Mouse (Mus musculus) hematopoietic stem cell, adult 5-6 weeks (primary cell): ENCODE measurements around the gene Hist1h4f. TPM values are rescaled to one million over a fixed set of nuclear protein-coding genes. Genes with fewer than 3 reads are reported as not detected.
A peak's percentile ranks its signal among the peaks of the same experiment; 100 is the strongest.

Experiments used
- ATAC-seq, 2 experiments: fragments of 125-278 bp in 1 of 2; replicated peaks in 1 of 2; 2 replicates each; pipeline ENCODE4 v1.8.0; 2016 to 2017; ENCODE audit warnings: inconsistent platforms in 2 of 2, mild to moderate bottlenecking in 2 of 2, moderate number of reproducible peaks in 2 of 2, low read depth in 1 of 2, moderate TSS enrichment in 1 of 2; ENCODE audit not compliant: low FRiP score in 2 of 2, poor library complexity in 2 of 2, severe bottlenecking in 2 of 2, insufficient read depth in 1 of 2, low TSS enrichment in 1 of 2
- total RNA-seq: library from RNA; stranded (forward); fragments of 172-1452, 232-1000 nt; gene quantifications from 2 replicates; pipeline ENCODE4 v1.2.3, GENCODE M21; 2017

Hist1h4f gene
- total RNA-seq, 1 experiment from 2014 or later = 943 TPM

DNA sequence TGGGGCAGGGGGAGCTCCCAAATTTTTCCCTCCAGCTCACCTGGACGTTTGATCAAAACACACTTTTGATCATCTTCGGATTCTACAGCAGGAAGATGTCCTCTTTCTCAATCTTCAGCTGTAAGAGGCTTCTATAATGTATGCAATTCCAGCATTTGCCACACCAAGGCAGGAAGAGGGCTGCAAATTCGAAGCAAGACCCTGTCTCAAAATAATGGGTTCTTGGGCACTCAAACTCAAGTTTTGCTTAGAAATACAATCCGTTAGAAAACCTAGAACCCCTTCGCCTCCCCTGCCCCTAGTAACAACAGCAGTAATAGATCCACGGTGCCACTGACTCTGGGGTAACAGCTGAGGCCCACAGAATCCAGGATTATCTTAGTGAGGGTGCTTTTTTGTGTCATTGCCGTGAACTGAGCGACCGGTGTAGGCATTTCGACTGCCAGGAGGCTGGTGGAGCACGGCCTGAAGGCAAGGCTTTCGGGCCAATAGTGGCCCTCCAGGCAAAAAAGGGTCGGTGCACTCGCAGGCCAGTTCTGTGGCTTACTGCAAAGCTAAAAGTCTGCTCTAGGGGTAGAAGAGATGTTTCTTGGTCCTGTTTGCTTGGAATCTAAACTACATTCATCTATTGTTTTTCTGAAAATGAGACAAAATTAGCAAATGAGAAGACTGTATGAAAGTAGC is 45.6 kb downstream of the Hist1h4f start:
- ATAC-seq = no peak

DNA sequence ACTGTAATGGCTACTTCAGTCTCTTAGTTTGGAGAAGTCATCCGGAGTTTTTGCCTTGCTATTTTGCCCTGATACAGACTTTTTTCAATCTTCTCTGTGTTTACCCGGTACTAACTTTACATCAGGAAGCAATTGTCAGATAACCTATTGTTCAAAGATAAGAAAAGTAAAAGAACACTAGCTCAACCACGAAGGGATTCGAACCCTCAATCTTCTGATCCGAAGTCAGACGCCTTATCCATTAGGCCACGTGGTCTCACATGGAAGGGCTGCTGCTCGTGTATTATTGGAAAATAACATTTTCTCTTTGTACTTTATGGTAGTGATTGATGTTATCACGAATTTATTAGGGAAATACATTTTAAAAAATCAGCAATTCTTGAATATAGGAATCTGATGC is 47.7 kb downstream of the Hist1h4f start:
- peak in 1 of 2 experiments; percentile 33; a peak in 1 of 4 replicates for ATAC-seq

DNA sequence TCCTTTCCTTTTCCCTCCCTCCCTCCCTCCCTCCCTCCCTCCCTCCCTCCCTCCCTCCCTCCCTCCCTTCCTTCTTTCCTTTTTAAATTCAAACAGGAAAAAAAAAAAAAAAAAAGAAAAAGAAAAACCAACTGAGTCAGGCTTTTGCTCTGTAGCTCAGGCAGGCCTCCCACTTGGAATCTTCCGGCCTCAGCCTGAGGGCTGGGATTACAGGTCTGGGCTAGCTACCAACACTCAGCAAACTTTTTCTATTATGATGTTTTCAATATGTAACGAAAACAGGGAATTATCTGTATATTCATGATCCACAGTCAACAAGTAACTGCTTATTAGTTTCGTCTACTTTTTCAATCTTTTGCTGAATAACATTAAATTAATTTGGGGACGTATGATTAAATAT is 48.5 kb downstream of the Hist1h4f start:
- no peak for ATAC-seq

DNA sequence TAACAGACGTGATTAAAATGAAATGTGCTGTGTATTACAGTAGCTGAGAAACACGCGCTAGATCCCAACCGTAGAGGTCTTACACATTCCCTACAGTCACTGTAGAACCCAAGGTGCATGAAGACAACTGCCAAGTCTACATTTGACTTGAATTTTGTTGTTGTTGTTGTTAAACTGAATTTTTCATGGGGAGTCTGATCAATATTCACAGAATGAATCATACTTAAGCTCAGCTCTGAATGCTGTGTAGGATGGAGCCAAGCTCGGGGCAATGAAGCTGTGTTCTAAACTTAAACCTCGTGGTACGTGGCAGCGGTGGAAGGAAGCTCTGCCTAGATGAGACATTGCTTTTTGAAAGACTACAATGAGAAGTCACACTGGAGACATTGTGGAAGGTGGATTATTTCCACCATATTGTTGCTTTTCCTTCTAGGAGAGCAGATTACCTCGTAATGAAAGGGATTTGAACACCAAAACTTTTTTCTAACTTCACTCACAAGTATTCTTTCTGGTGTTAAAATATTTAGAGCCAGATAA is 49.3 kb downstream of the Hist1h4f start:
- ATAC-seq = no peak

DNA sequence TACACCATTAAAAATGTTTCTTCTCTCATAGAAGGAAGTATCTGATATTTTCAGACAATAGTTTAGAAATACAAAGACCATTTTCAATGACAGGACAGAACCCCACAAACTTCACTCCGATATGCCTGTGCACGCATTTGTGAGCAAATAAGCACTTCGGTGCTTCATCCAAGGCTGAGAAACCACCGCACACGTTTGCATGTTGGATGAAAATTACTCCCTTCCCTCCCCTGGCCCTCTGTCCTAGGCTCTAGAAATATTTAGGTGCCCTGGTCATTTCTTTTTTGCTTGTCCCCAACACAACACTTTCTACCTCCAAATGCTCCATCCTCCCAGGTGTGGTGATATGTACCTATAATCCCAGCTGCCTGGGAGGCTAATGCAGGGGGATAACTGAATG is 49.9 kb downstream of the Hist1h4f start:
- ATAC-seq = no peak

Other genes with a start within 250 kb of the Hist1h4f start
- 53.6 and 57.6 TPM in 2 replicates for gene Zfp322a, start 182.4 kb downstream of the Hist1h4f start, total RNA-seq
- 12.5 and 18.7 TPM in 2 replicates for gene Abt1, start 127.8 kb downstream of the Hist1h4f start, total RNA-seq
- gene Btn1a1, start 85.7 kb downstream of the Hist1h4f start, total RNA-seq = 0.20 TPM in 1 of 2 replicates, not detected in the other
- gene Btn2a2, start 62.8 kb downstream of the Hist1h4f start, total RNA-seq = not detected in 2 replicates
- gene Hist1h4h, start 20.6 kb downstream of the Hist1h4f start, total RNA-seq = 427 and 875 TPM in 2 replicates
- 1,050 and 1,435 TPM in 2 replicates for gene Hist1h2af, start 17.7 kb downstream of the Hist1h4f start, total RNA-seq
- 35.1 and 72.3 TPM in 2 replicates for gene Hist1h3g, start 16.2 kb downstream of the Hist1h4f start, total RNA-seq
- 47.7 and 59.1 TPM in 2 replicates for gene Hist1h2bh, start 8.3 kb downstream of the Hist1h4f start, total RNA-seq
- 45.4 and 80.4 TPM in 2 replicates for gene Hist1h3f, start 7.6 kb downstream of the Hist1h4f start, total RNA-seq
- 39.0 and 69.9 TPM in 2 replicates for gene Hist1h1d, start 1.6 kb upstream of the Hist1h4f start, total RNA-seq
- 153 and 296 TPM in 2 replicates for gene Hist1h3e, start 10.7 kb upstream of the Hist1h4f start, total RNA-seq
- 87.5 and 265 TPM in 2 replicates for gene Hist1h2ae, start 19.6 kb upstream of the Hist1h4f start, total RNA-seq
- gene Hist1h2bg, start 19.7 kb upstream of the Hist1h4f start, total RNA-seq = 765 and 915 TPM in 2 replicates
- gene Hist1h2bf, start 22.5 kb upstream of the Hist1h4f start, total RNA-seq = 223 and 278 TPM in 2 replicates
- gene Hist1h2ad, start 22.7 kb upstream of the Hist1h4f start, total RNA-seq = 346 and 539 TPM in 2 replicates
- gene Hist1h3d, start 24.1 kb upstream of the Hist1h4f start, total RNA-seq = 76.7 and 84.0 TPM in 2 replicates
- 639 and 801 TPM in 2 replicates for gene Hist1h4d, start 29.9 kb upstream of the Hist1h4f start, total RNA-seq
- gene Hist1h2be, start 69.5 kb upstream of the Hist1h4f start, total RNA-seq = 51.7 and 72.2 TPM in 2 replicates
- 102 and 170 TPM in 2 replicates for gene Hist1h1e, start 70.9 kb upstream of the Hist1h4f start, total RNA-seq
- gene Hist1h2ac, start 132.3 kb upstream of the Hist1h4f start, total RNA-seq = 45.3 and 83.9 TPM in 2 replicates
- 109 and 180 TPM in 2 replicates for gene Hist1h2bc, start 132.6 kb upstream of the Hist1h4f start, total RNA-seq
- not detected in 2 replicates for gene Hist1h1t, start 144.2 kb upstream of the Hist1h4f start, total RNA-seq
- gene Hist1h4c, start 146.8 kb upstream of the Hist1h4f start, total RNA-seq = 140 and 291 TPM in 2 replicates
- gene Hfe, start 159.2 kb upstream of the Hist1h4f start, total RNA-seq = 3.1 TPM in 2 replicates
- 345 and 598 TPM in 2 replicates for gene Hist1h1c, start 187.2 kb upstream of the Hist1h4f start, total RNA-seq
- gene Hist1h3c, start 194.0 kb upstream of the Hist1h4f start, total RNA-seq = 240 and 585 TPM in 2 replicates
- 2,012 and 2,201 TPM in 2 replicates for gene Hist1h2bb, start 195.1 kb upstream of the Hist1h4f start, total RNA-seq
- gene Hist1h2ab, start 199.5 kb upstream of the Hist1h4f start, total RNA-seq = 1,198 and 1,437 TPM in 2 replicates
- gene Hist1h3b, start 200.6 kb upstream of the Hist1h4f start, total RNA-seq = 224 and 348 TPM in 2 replicates
- 208 and 415 TPM in 2 replicates for gene Hist1h4b, start 205.4 kb upstream of the Hist1h4f start, total RNA-seq
- 237 and 336 TPM in 2 replicates for gene Hist1h4a, start 209.6 kb upstream of the Hist1h4f start, total RNA-seq
- 207 and 294 TPM in 2 replicates for gene Hist1h3a, start 210.7 kb upstream of the Hist1h4f start, total RNA-seq
- 1,426 and 1,487 TPM in 2 replicates for gene Hist1h1a, start 212.0 kb upstream of the Hist1h4f start, total RNA-seq
- gene Trim38, start 218.3 kb upstream of the Hist1h4f start, total RNA-seq = not detected in 2 replicates